Mouse (Mus musculus) ES-Bruce4 (cell line): ENCODE data around the gene Exosc9.

Source experiments
- CTCF ChIP-seq: IDR thresholded peaks from one replicate; pipeline ENCODE4 v1.8.1; 2011; ENCODE audit warnings: low read depth, low read length
- POLR2A ChIP-seq: IDR thresholded peaks from one replicate; pipeline ENCODE4 v1.8.1; 2011; ENCODE audit warnings: low read length; ENCODE audit not compliant: insufficient read depth

DNA sequence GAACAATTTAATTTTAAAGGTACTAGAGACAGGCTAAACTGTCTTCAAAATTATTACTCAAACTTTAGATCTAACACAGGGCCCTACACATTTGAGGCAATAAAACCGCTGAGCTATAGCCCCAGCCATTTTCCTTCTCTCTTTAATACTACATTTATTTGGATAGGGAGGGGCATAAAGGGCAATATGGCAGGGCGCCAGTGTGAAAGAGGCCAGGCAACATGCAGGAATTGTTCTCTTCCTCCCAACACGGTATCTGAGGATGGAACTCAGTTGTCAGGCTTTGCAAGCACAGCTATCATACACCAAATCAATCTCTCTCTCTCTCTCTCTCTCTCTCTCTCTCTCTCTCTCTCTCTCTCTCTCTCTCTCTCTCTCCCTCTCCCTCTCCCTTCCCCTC, 46.4 kb downstream of the Exosc9 start:
- TF ChIP-seq CTCF = no peak
- no peak for TF ChIP-seq POLR2A
